Mouse (Mus musculus) spleen, adult 2 months (tissue): ENCODE data around the gene Ubash3b.

Source experiments
- CTCF ChIP-seq: fragments of 200-500 bp; IDR thresholded peaks from 2 replicates; pipeline ENCODE4 v1.5.1; 2011; ENCODE audit warnings: mild to moderate bottlenecking, inconsistent platforms; ENCODE audit not compliant: insufficient read depth, insufficient read length, insufficient replicate concordance; ENCODE audit errors: extremely low read depth
- POLR2A ChIP-seq: fragments of 200-500 bp; IDR thresholded peaks from 2 replicates; pipeline ENCODE4 v1.6.1; 2011; ENCODE audit warnings: low read depth, low read length, inconsistent platforms

DNA sequence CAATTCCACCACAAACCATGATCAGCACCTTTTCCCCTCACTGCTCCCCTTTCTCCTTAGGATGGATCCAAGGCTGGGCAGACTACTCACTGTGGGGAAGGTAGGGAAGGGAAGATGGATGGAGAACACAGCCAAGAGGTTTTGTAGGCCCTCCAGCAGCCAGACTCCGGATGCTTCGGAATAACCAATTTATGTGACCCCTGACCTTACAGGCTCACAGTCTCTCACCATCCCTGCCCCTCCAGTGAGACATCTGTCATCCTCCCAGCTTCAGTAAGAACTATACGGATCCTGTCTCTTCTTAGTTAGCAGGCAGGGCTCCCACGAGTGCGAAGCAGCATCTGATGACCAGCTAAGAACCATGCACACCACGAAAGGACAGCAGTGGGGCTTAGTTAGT is 100.9 kb downstream of the Ubash3b start:
- TF ChIP-seq CTCF (no peak), POLR2A (no peak)
